Mouse (Mus musculus) gastrocnemius, postnatal 36 days (tissue): ENCODE data around the gene Paqr5. TPM values are rescaled to one million over a fixed set of nuclear protein-coding genes. Genes with fewer than 3 reads are reported as not detected.

ENCODE experiments used
- DNase-seq, 2 experiments: peaks; one replicate each; pipeline ENCODE4 v3.0.0; 2022
- intact Hi-C: fragments of 180-260 bp; cut with DNase I; formaldehyde crosslinking; loops from one replicate; pipeline ENCODE4 v1.15.1; 2025
- long read RNA-seq, 2 experiments: library from polyadenylated mRNA; stranded (forward); transcript quantifications; one replicate each; pipeline ENCODE4 v2.0.0; 2021
- total RNA-seq, 2 experiments: library from RNA; stranded (reverse); gene quantifications; 2 replicates each; pipeline ENCODE4 v1.2.3; 2021

Gene Paqr5
- total RNA-seq, result not detected
- long read RNA-seq, experiment 1, result 0 reads
- long read RNA-seq, experiment 2, partial matches to known transcripts, result 0 of 1 reads
- long read RNA-seq, experiment 2, other reads (novel, unspliced or antisense), result 1 of 1 reads

DNA sequence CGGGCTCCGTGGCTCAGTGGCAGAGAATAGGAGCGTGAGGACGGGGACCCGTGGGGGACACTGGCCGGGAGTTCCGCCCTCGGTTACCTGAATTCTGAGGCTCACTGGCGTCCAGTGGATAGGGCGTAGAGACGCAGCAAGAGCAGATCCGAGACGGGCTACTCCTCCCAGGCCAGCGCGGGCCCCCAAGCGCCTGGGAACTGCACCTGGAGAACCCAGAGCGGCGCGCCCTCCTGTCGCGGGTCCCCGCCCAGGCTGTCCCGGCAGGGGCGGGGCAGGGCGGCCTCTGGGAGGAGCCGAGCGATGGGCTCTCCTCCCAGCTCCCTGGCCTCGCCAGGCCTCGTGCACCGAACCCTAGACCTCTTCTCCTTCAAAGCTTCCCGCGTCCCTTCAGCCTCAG lies at the start of gene Paqr5:
Gene Paqr5, minus strand, starts transcription at position 257 of the 400 bp plus-strand sequence.
- intact Hi-C loops, result no loop called here
- DNase-seq, result no peak

DNA sequence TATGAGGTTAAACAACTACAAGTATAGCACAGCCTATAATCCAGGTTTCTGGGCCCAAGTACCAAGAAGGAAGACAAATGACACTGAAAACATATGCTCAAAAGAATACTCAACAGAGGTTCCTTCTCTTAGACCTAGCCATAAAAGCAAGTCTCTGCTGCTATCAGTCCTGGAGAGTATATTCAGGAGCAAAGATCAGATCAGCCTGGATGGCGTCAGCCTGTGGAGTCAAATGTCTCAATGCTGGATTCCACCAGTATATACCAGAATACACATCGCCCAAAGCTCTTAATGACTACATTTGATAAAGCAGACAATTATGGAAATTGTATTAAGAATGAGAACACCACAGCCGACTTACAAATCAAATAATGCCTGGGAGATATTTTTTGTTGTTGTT lies 35.6 kb upstream of the Paqr5 start:
- DNase-seq, result no peak
- intact Hi-C loops, result no loop called here

DNA sequence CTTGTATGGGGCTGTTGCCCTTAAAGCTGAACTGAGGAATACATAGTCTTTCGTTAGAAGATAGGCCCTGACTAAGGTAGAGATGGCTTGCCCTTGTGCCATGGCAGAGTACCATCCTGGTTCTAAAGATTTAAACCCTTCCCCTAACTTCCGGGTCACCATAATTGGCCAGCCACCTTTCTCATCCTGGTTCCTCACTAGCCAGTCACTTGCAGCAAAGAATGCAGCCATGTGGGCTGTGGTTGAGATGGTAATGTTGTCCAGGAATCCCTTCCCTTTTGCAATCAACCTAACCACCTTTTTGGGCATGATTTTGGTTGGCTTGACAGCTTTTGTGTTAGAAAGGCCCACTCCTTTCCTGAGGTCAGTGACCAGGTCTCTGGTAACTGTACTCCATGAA lies 33.8 kb upstream of the Paqr5 start:
- DNase-seq, result no peak
- intact Hi-C loops, result no loop called here

DNA sequence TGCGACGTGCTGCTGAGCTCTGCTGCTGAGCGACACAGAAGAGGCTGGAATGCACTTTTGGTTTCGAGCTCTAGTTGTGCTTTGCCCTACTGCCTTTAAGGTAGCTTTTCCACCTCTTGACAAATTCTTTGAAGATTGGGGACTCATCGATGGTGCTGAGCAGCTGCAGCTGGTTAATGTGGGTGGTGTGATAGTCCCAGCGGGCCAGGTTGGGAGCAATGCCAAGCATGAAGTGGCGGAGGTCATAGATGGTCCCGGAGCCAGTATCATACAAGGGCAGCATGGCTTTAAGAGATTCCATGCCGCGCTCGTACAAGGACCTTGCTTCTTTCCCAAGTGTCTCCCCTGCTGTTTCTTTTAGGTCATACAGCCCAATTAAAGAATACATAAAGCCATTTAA lies 33.3 kb upstream of the Paqr5 start:
- no peak for DNase-seq
- intact Hi-C loops, result no loop called here

DNA sequence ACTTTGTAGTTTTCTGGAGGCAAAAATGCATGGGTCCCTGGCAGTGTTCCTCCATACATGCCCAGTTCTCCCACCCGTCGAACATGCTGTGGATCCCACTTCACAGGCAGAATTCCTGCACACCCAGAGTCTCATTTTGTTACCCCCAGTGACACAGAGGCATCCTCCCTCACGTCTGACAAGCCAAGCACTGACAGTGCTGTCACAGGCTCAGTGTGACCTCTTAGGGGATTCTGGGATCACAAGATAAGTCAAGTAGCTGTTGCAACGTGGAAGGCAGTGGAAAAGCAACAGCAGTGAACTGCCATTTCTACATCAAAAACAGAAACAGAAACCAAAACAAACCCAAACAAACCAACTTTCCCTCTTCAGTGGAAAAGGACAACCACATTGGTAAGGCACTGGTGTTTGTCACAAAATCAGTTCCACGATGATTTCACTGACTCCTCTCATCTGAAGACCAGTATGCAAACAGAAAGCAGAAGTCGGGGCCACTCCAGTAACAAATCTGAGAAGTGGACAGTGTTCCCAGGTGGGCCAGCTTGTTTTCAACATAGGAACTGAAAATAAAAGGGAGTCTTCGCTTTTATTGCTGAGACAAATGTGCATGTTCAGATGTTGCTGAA lies 31.3 kb upstream of the Paqr5 start:
- intact Hi-C loops, result no loop called here

DNA sequence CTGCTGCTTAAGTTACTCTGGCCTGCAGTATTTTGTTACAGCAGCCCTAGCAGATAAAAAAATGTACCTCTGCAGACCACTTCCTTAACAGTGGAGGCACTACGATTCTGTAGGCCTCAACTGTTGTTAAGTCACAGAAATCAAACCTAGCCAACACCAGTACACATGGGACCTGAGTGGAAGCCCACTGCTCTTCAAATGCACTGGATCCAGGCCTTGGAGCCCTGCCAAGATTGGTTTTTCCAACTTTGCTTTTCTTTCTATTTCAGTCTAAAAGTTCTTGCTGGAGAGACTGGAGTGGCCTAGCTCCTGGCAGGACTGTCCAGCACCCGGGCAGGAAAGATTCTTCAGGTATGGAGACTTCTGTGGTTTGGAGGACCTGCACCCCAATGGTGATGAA lies 29.6 kb upstream of the Paqr5 start:
- peak in 1 of 2 experiments; percentile 5 for DNase-seq
- intact Hi-C loops, result no loop called here

More for the DNA sequence above, 31.3 kb upstream of the Paqr5 start:
- no peak for DNase-seq

DNA sequence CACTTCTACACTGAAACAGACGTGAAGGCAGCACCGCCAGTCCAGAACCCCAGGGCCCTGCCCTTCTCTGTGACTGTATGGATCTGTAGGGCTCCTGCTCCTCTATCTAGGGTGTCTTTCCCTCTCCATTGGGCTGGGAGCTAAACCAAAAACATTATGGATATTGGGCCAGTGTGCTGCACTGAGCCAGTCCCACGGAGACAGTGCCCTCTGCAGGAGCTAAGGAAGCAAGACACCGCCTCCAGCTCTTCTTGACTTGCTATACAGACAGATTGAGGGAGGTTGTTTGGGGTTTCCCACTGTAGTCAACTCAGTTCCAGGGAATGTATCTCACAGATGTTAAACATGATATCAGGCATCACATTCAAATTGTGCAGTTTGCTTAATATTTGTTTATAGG lies 24.1 kb upstream of the Paqr5 start:
- no peak for DNase-seq
- intact Hi-C loops, result no loop called here

DNA sequence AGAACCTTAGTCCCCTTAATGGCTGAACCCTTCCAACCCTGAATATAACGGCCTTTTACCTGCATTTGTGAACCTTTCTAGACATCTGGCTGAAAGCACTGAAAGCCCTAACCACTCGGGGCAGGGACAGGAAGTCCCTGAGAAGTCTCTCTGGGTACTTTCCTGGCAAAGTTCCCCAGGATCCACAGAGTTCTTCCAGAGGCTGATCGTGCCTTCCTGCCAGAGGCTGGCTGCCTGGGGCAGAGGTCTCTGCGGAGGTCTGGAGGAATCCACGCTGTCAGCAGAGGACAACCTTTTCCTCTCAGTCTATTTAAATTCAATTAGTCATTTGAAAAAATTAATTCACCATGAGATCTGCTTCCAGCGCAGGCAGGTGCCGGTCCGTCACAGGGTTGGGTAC lies 22.5 kb upstream of the Paqr5 start:
- no peak for DNase-seq
- intact Hi-C loops, result no loop called here

DNA sequence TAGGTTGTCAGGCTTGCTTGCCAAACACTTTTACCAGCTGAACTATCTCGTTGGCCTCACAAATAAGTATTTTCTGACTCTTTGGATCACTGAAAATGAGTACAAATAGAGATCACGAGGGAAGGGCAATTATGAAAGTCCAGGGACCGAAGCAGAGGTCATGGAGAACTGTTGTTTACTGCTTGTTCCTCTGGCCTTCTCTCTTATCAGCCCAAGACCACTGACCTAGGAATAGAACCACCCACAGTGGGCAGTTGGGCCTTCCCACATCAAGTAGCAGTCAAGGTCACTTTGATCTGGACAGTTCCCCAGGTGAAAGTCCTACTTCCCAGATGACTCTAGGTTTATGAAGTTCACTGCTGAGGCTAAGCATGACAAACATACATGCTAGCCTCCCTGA lies 15.5 kb upstream of the Paqr5 start:
- intact Hi-C loops, result no loop called here
- DNase-seq, result no peak

DNA sequence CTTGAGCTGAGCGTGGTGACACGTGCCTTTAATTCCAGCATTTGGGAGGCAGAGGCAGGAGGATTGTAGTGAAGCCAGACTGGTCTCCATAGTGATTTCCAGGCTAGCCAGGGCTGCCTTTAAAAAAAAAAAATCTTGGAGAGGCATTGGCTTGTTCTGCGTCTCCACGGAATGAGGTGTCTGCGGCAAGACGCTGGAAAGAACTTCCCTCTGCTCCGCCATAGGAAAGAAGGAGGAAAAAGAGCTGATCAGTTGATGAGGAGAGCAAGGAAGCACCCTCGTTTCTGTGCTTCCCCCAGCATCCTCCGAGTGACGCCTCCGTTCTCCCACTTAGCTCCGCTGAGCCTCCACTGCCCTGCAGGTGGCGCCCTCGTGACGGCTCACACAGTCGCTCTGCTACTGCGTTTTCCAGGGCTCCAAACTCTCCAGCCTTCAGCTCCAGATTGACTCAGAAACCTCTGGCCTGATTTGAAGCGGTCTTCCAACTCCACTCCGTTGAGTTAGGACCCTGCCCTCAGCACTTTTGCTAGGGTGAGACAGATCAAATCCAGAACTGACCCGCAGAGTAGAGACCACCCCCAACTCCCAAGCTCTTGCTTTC lies 13.5 kb upstream of the Paqr5 start:
- peak; percentile 81 to 87 for DNase-seq
- intact Hi-C loops, result loop anchor here (1.0 kb wide), 1 partner anchor 204 kb away; no protein-coding TSS in a partner anchor

DNA sequence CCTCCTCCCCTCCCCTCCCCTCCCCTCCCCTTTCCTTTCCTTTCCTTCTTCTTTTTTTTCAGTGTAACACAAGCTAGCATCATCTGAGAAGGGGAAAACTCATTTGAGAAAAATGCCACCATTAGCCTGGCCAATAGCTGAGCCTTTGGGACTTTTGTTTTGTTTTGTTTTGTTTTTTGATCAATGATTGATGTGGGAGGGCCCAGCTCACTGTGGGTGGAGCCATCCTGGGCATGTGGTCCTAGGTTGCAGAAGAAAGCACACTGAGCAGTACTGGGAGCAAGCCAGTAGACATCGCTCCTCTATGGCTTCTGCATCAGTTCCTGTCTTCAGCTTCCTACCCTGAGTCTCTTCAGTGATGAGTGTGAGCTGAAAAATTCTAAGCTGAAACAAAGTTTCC lies 9.2 kb upstream of the Paqr5 start:
- no peak for DNase-seq
- intact Hi-C loops, result loop anchor here (5.0 kb wide), 1 partner anchor 64 kb away; no protein-coding TSS in a partner anchor

DNA sequence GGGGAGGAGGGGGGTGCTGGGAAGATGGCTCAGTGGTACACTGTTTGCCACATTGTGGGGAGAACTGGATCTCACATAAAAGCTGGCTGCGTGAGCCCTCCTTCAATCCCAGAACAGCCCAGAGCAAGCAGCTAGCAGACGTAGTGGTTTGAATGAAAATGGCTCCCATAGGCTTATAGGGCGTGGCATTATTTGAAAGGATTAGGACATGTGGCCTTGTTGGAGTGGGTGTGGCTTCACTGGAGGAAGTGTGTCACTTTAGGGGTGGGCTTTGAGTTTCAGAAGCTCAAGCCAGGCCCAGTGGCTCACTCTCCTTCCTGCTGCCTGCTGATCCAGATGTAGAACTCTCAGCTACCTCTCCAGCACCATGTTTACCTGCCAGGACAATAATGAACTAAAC lies 5.5 kb upstream of the Paqr5 start:
- no peak for DNase-seq
- intact Hi-C loops, result no loop called here

DNA sequence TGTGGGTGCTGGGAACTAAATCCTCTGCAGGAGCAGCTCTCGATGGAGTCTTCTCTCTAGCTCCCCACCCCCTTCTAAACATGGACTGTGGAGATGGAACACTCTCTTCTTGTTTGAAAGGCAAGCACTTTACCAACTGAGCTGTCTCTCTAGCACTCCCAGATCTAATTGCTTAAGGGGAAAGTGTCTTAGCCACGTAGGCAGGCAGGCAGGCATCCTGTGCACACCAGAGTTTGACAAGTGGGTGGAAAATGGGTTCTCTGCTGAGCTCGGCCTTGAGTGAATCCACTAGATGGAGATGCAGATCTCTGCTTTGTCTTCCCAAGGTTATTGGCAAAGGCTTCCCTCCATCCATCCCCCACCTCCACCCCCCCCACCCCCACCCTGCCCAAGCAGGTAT lies 1.4 kb upstream of the Paqr5 start:
- DNase-seq, result no peak
- intact Hi-C loops, result no loop called here

DNA sequence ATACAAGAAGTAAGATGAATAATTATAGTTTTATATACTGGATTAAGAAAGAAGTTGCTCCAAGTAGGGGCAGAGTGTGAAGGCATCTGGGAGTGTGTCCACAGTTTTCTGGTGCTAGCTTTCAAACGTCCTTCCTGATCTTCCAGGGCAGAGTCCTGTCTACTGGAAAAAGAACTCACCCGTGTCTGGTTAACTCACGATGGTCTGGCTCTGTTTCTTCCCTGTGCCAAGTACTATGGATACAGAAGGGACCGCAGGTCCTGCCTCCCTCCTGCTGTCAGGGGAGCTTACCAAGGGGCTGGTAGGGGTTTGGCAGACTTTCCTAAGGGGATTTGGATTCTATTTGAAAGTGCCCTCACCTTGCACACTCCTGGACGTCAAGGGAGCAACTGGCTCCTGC lies 1.6 kb downstream of the Paqr5 start:
- intact Hi-C loops, result no loop called here
- DNase-seq, result no peak

DNA sequence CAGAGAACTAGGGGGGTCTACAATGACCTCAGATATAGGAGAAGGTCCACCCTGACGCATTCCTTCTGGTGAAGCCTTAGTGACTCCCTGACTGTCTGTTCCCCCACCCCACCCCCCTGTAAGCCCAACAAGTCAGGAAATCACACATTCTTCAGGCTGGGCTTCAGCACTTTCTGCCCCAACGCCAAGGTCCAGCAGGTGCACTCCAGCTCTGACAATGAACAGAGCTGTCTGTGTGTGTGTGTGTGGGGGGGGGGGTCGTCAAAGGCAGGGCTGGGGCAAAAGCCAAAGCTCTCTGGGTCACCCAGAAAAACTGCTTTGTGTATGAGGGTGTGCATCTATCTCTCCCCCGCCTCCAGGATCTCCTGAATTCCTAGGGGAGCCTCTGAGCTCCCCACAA lies 2.8 kb downstream of the Paqr5 start:
- intact Hi-C loops, result no loop called here
- DNase-seq, result no peak

DNA sequence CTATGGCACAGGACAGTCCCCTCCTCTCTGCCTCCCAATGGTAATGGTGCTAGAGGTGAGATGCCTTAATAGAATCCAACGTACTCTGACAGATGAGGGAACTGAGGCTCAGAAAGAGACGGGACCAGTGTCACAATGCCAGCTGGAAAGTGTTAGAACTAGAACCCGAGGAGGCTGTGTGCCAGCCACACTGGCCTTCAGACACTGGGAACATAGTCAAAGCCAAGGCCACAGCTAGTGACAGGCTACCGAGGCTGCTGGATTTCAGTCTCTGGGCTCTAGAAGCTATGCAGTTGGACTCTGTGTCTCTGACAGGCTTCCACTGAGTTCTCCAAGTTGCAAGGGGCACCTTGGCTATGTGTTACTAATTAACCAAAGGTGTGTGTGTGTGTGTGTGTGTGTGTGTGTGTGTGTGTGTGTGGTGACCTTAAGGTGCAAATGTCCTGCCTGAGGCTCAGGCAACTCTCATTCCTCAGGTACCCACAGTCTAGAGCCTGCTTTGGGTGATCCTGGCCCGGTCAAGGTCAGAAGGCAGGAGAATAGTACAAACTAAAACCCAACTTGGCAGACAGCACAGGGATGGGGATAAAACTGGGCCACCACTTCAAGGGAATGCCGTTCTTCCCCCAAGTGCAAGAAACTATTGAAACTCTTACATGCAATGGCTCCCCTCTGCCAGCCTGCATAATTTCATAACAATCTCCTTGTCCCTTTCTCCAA lies 3.5 kb downstream of the Paqr5 start:
- intact Hi-C loops, result no loop called here
- no peak for DNase-seq

DNA sequence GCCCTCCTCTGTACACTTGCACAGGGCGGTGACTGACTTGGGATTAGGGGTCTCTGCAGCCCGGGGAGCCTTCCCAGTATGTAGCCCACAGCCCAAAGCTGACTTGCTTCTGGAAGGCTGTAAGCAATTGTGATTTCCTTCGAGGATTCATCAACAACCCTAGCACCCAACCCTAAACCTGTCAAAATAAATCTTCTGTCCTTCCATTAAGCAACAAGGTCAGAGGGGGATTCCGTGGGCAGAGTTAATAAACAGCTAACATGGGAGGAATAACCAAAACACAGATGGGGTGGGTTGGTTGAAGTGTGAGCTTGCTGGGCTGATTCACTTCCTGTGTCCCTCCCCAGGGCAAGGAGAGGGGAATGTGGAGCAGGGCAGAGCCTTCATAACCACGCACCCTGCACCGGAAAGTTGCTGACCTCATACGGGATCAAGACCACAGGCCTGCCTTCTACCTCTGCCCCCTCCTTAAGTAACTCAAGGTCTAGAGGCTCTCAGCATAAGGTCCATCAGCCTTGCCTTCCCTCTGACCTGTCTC lies 5.0 kb downstream of the Paqr5 start:
- no peak for DNase-seq
- intact Hi-C loops, result no loop called here

DNA sequence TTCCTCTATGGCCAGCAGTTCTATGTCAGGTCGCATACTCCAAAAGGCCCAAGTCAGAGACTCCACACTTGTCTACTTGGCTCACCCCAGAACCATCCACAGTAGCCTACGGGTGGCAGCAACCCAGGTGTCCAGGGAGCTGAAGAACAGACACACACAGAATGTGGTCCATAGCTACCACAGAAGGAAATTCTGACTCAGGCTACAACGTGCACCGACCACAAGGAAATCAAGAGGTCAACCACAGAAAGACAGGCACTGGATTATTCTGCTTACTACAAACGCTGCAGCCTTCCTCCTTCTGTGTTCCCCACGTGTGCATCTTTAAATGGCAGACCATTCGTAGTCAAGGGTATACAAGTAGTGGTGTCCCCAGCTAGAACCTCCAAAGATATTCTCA lies 6.4 kb downstream of the Paqr5 start:
- intact Hi-C loops, result no loop called here
- DNase-seq, result no peak

DNA sequence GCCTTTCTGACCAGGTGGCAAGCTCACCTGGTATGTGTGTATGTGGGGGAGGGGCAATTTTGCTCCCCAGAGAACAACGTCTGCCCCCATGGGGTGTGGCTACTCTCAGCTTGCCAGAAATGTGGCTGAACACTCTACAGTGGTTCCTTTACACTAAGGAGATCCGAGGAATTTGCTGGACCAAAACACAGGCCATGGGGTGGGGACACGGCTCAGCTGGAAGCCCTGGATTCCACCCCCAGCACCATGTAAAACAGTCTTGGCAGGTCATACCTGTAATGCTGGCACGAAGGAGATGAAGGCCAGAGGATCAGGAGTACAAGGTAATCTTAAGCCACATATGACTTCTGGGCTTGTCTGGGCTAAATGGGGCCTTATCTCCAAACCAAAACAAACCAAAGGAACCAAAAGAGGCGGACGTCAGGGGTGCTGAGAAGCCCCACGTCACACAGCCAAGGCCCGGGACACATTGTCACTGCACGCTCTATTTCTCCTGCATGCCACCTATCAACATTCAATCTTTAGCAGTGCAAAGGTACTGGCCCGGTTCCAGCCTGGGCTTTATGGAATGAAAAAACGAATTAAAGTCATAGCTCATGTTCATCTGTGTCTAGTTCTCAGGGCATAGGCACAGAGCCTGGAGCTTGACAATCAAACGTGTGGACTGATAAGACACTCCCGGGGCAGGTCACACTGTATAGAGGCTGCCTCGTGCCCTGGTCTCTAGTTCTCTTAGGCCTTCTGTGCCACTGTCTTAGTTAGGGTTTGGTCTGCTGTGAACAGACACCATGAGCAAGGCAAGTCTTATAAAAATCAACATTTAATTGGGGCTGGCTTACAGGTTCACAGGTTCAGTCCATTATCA lies 8.2 kb downstream of the Paqr5 start:
- intact Hi-C loops, result no loop called here
- DNase-seq, result no peak

DNA sequence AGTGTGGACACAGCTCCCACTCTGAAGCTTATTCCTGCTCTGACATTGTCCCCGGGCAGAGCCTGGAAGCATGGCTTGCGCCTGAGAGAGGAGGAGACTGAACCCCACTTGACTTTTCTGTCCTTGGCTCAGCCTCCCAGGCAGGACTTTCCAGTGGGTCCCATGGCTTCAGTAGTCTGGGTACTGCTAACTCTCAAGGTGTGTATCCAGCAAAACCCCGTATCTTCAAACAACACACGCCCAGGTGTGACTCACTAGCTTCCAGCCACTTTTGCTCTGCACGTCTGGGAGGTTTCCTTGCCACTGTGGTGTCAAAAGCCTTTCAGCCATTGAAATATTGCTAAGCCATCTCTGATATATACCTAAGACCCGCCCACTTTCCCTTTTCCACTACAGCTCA lies 9.3 kb downstream of the Paqr5 start:
- intact Hi-C loops, result no loop called here
- DNase-seq, result no peak

DNA sequence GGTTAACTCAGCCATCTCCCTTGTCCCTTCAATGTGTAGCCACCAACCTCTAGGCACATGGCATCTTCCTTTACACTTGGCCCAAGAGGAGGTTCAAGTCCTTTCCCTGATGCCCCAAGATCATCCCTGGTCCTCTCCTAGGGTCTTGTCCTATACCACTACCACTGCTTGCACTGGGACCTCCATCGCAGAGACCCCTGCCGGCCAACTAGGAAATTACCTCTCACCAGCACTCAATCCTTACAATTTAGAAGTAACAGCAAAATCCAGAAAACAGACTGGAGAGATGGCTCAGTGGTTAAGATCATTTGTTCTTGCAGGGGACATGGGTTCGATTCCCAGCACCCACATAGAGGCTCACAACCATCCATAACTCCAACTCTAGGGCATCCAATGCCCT lies 11.2 kb downstream of the Paqr5 start:
- DNase-seq, result no peak
- intact Hi-C loops, result no loop called here
